Mouse (Mus musculus) heart, adult 2 months (tissue): ENCODE results near the gene Cmtr1. TPM values are rescaled to one million over a fixed set of nuclear protein-coding genes. Genes with fewer than 3 reads are reported as not detected.

Source experiments
- DNase-seq, 2 experiments: peaks; one replicate each; pipeline ENCODE4 v3.0.0; 2021
- H3K27ac ChIP-seq: fragments of 200-600 bp; 2 replicates; pipeline ENCODE4 v1.8.1; 2022
- H3K27me3 ChIP-seq: fragments of 200-500 bp; 2 replicates; pipeline ENCODE4 v1.6.1; 2012; ENCODE audit warnings: mild to moderate bottlenecking, low read length, inconsistent platforms, mixed read lengths; ENCODE audit not compliant: control insufficient read depth, insufficient read depth
- H3K36me3 ChIP-seq: fragments of 200-500 bp; 2 replicates; pipeline ENCODE4 v1.6.1; 2012; ENCODE audit warnings: low read length, inconsistent platforms; ENCODE audit not compliant: control insufficient read depth, insufficient read depth
- H3K4me1 ChIP-seq: fragments of 200-500 bp; 2 replicates; pipeline ENCODE4 v1.6.1; 2011; ENCODE audit warnings: low read length; ENCODE audit not compliant: control insufficient read depth, insufficient read depth
- H3K4me3 ChIP-seq: fragments of 200-600 bp; 2 replicates; pipeline ENCODE4 v1.8.1; 2022
- H3K79me2 ChIP-seq: fragments of 200-500 bp; replicated peaks from 2 replicates; pipeline ENCODE4 v1.6.1; 2012; ENCODE audit warnings: mild to moderate bottlenecking, inconsistent platforms, low read length, moderate library complexity, mixed read lengths; ENCODE audit not compliant: control insufficient read depth, insufficient read depth
- H3K9ac ChIP-seq: fragments of 200-500 bp; 2 replicates; pipeline ENCODE4 v1.6.1; 2012; ENCODE audit warnings: low read depth, mild to moderate bottlenecking, control low read depth, inconsistent platforms, low read length, mixed read lengths
- CTCF ChIP-seq: fragments of 200-600 bp; IDR thresholded peaks from 2 replicates; pipeline ENCODE4 v1.8.1; 2022; ENCODE audit warnings: antibody characterized with exemption, mild to moderate bottlenecking, moderate library complexity
- EP300 ChIP-seq: fragments of 200-500 bp; IDR thresholded peaks from 2 replicates; pipeline ENCODE4 v1.6.1; 2011; ENCODE audit warnings: low read depth, low read length, control low read depth; ENCODE audit not compliant: insufficient read depth
- POLR2A ChIP-seq: fragments of 200-500 bp; IDR thresholded peaks from 2 replicates; pipeline ENCODE4 v1.6.1; 2011; ENCODE audit warnings: mild to moderate bottlenecking, low read depth, low read length, control low read depth; ENCODE audit not compliant: insufficient read depth
- WGBS: fragments of 180-500 bp; shearing (Covaris S2); methylation state at CpG from one replicate; pipeline ENCODE4 v1.1.7; 2018; 5-methylcytosine and 5-hydroxymethylcytosine counted together
- intact Hi-C: fragments of 180-260 bp; cut with DNase I; formaldehyde crosslinking; loops from one replicate; pipeline ENCODE4 v1.15.1; 2025
- polyA plus RNA-seq: library from polyadenylated mRNA; depleted of rRNA; stranded (reverse); fragments of >200 nt; gene quantifications from 2 replicates; pipeline ENCODE4 v1.2.3, GENCODE M21; 2012
- total RNA-seq, 2 experiments: library from RNA; stranded (reverse); gene quantifications; 2 replicates each; pipeline ENCODE4 v1.2.3; 2021

The Cmtr1 gene
- total and polyA plus RNA-seq, 3 experiments, result 24.0 to 65.4 (median 51.6) TPM

DNA sequence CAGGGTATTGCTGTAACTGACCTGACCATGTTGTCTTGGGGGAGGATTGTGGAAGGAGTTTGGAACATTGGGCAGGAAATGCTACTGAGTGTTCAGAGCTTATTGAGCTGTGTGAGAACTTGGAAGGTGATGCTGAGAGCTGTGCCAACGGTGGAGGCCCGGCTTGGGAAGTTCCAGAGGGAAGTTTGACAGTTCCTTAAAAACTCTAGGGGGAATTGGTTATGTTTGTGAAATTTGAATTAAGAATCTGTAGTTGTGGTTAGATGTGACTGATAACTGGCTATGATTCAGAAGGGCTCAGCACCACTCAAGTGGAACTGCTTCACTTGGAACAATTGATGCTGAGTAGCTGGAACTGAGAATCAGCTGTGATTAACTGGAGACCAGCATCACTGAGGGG is 10.6 kb downstream of the Cmtr1 start:
- DNase-seq, result no peak
- Histone ChIP-seq H3K27ac (no peak overlapping the region), H3K4me3 (no peak overlapping the region), H3K9ac (no peak overlapping the region), H3K27me3 (no peaks in the 10 kb centered on the region), H3K79me2 (peaks cover 4% of the 10 kb centered on the region; the same call in 1 of the 2 replicates), H3K36me3 (no peaks in the 10 kb centered on the region), H3K4me1 (peaks cover 3% of the 10 kb centered on the region)
- WGBS, result 25% methylated on average over 2 of the region's 2 CpGs
- no peak for TF ChIP-seq EP300
- TF ChIP-seq POLR2A, result no peak
- intact Hi-C loops, result no loop called here

DNA sequence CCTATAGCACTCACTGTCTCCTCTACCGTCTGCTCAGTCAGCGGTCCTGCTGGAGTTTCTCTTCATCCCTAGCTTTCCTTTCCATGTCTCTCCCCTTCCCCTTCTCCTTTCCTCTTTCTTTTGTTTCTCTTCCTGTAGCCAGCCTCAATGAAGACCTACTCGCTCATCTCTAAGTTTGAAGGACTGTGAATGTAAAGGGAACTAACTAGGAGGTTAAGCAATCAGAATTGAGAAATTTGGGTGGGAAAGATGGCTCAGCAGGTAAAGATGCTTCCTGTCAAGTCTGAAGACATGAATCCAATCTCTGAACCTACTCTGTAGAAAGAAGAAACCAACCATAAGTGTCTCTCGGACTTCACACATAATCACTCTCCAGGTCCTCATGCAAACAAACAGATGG is 12.9 kb downstream of the Cmtr1 start:
- DNase-seq, result no peak
- no peak for TF ChIP-seq POLR2A
- TF ChIP-seq EP300, result no peak
- no peak for TF ChIP-seq CTCF
- H3K27ac ChIP-seq, result no peak overlapping the region
- intact Hi-C loops, result no loop called here
- H3K36me3 ChIP-seq, result no peaks in the 10 kb centered on the region
- no peak overlapping the region for H3K9ac ChIP-seq
- H3K4me1 ChIP-seq, result peaks cover 3% of the 10 kb centered on the region
- no peak overlapping the region for H3K4me3 ChIP-seq
- 88% methylated on average over 4 of the region's 4 CpGs for WGBS
- no peaks in the 10 kb centered on the region for H3K27me3 ChIP-seq
- 0 out of 2 replicates have a peak, but pooled peaks cover 2% of the 10 kb centered on the region for H3K79me2 ChIP-seq

DNA sequence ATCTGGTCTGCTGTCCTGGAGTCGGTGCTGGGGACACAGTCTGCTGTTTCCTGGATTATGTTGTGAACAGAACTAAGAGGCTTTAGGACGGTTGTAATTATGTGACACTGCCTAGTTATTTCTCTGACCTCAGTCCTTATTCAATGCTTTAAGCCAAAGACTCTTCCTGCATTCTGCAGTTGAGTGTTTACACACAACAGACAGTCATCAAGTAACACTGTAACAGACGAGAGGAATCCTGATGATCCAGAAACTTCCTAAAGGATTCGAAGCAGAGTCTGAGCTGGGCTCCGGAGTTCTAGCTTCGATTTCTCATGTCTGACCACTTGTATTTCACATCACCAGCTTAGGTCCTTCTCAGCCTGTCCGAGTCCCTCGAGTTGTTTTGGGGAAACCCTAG is 18.1 kb downstream of the Cmtr1 start:
- TF ChIP-seq POLR2A, result no peak
- no peak for TF ChIP-seq EP300
- TF ChIP-seq CTCF, result no peak
- Histone ChIP-seq H3K4me3 (no peak overlapping the region), H3K27ac (no peak overlapping the region), H3K79me2 (no peaks in the 10 kb centered on the region), H3K27me3 (no peaks in the 10 kb centered on the region), H3K9ac (no peak overlapping the region), H3K36me3 (no peaks in the 10 kb centered on the region), H3K4me1 (no peaks in the 10 kb centered on the region)
- DNase-seq, result no peak
- intact Hi-C loops, result no loop called here
- WGBS, result 85% methylated on average over 8 of the region's 8 CpGs

DNA sequence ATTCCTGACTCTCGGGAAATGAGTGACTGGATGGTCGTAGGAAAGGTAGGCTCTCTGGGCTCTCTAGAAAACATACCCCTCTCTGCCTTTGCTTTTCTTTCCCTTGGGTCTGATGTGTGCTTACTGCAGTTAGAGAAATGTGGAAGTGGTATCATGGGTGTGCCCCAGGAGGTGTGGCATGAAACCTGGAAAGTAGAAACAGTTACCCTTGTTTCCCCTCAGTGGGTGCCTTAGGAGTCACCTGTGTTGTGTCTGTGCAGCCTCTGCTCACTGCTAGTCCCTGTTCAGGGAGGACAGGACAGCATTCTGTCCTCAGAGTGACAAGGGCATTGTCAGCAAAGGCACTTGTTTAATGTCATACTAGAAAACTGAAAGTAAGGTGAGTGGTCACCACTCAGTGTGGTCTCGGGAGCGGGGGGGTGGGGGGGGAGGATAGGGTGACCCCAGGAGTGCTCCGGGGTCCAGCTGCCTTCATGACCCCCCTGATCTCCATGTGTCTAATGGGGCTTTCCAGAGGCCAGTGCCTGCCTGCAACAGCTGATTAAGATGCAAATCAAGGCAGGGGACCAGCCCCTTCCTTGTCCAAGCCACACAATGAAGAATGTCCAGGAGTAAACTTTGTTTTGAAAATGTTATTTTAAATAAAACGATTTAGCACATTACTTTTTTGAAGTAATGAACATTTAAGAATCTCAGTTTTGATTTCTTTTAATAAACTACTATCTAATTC is 18.8 kb downstream of the Cmtr1 start:
- DNase-seq, result no peak
- Histone ChIP-seq H3K4me3 (no peak overlapping the region), H3K36me3 (no peaks in the 10 kb centered on the region), H3K9ac (no peak overlapping the region), H3K4me1 (no peaks in the 10 kb centered on the region), H3K79me2 (no peaks in the 10 kb centered on the region), H3K27me3 (no peaks in the 10 kb centered on the region), H3K27ac (no peak overlapping the region)
- intact Hi-C loops, result no loop called here
- WGBS, result 84% methylated on average over 6 of the region's 6 CpGs
- no peak for TF ChIP-seq POLR2A
- TF ChIP-seq EP300, result no peak
- TF ChIP-seq CTCF, result no peak

DNA sequence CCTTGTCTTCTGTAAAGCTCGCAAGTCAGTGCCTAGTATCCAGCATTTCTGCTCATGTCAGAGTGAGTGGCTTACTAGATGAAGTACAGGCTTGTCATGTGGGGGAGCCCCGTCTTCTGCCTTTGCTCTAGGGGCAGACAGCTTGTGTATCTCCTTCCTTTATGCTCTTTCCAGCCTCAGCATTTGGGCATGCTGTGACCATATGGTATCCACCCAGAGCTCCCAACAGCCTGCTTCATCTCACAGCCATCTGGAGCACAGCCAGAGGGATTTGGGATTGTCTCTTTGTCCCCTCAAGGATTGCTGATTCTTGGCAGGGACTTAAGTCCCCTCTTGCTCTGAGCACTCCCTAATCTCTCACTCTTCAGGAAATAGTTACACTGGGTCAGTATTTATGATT is 19.8 kb downstream of the Cmtr1 start:
- TF ChIP-seq POLR2A (no peak), CTCF (no peak), EP300 (no peak)
- H3K27ac ChIP-seq, result no peak overlapping the region
- H3K79me2 ChIP-seq, result no peaks in the 10 kb centered on the region
- intact Hi-C loops, result no loop called here
- no peaks in the 10 kb centered on the region for H3K27me3 ChIP-seq
- no peak overlapping the region for H3K4me3 ChIP-seq
- 78% methylated on average over 2 of the region's 2 CpGs for WGBS
- no peak overlapping the region for H3K9ac ChIP-seq
- no peaks in the 10 kb centered on the region for H3K4me1 ChIP-seq
- no peaks in the 10 kb centered on the region for H3K36me3 ChIP-seq
- DNase-seq, result no peak

DNA sequence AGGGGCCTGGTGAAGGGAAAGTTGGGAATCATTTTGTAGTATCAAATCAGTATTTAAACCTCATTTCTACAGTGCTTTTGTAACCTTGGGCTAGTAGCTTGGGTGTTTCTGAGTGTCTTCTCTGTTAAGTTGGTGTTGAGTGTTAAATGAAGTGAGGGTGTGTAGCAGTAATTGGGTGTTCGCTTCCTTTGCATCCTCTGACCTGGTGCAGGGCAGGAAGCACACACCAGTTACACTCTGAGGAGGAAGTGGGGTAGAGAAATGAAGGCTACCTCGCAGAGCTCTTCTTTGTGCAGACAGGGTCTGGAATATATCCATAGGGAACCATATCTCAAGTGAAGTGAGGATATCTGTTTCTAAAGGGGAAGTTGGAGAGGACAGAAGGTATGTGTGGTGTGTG is 20.5 kb downstream of the Cmtr1 start:
- H3K27me3 ChIP-seq, result no peaks in the 10 kb centered on the region
- WGBS, result 60% methylated on average over 2 of the region's 2 CpGs
- no peaks in the 10 kb centered on the region for H3K4me1 ChIP-seq
- DNase-seq, result no peak
- H3K36me3 ChIP-seq, result no peaks in the 10 kb centered on the region
- H3K9ac ChIP-seq, result no peak overlapping the region
- no peaks in the 10 kb centered on the region for H3K79me2 ChIP-seq
- H3K27ac ChIP-seq, result no peak overlapping the region
- intact Hi-C loops, result no loop called here
- H3K4me3 ChIP-seq, result no peak overlapping the region
- TF ChIP-seq CTCF, result no peak
- no peak for TF ChIP-seq POLR2A
- TF ChIP-seq EP300, result no peak
